Mouse (Mus musculus): ENCODE measurements at regions not wholly inside any gene's neighbourhood (a gene's known extent, or its start where the extent isn't known, plus 50 kb on each side); places are given as distances from the start of the nearest gene placed in this dataset.

DNA sequence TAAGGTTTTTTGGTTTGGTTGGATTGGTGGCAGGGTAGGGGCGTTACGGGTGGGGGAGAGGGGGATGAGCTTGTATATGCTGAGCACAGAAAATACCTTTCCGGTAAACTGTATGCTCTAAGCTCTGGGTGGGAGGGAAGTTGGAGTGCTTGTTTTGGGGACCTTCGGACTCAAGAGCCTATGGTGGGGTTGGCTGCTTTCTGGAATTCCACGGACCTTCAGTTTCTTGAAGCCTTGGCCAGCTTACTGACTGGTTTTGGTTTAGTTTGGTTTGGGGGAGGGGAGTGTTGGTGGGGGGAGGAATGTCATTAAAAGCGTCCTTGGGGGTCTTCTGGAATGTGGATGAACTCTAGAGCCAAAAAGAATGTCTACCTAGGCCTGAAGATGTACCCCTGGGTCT lies 59.6 kb upstream of the Hs6st1 start:
- ATAC-seq (replicated peaks; ENCODE audit: insufficient number of reproducible peaks, low FRiP score, low TSS enrichment, poor library complexity, severe bottlenecking) = no peak

DNA sequence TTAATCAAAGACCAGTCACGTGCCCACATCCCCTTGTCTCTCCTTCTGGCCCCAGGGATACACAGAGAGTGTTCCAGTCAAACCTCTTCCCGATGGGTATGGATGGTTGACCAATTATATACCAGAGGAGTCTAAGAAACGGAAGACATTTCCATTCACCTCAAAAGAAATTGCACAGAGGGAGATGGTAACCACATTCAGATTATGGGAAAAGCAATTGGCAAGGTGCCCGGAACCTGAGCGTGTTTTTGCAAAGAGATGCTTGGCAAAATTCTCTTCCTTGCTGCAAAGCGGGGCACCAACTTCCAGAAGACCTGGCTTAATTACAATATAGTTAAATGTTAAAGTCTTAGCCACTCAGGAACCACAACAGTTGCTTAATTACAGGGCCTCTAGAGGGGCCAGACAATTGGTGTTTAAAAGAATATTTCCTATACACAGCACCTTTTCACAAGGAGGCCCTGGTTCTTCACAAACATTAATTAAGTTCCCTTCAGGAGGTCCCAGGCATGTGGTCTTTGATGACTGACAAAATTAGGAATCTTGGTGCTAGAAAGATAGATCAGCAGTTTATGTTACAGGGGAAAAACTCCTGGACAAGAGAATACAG lies 59.1 kb upstream of the Hs6st1 start:
- ATAC-seq (replicated peaks; ENCODE audit: insufficient number of reproducible peaks, low FRiP score, low TSS enrichment, poor library complexity, severe bottlenecking) = no peak

- no peak for ATAC-seq (replicated peaks; ENCODE audit: insufficient number of reproducible peaks, low FRiP score, low TSS enrichment, poor library complexity, severe bottlenecking)
Observed at GRCm38 (mm10) chr1:36010151-36010550, 58.0 kb upstream of the Hs6st1 start.

GRCm38 (mm10) chr1:36010834-36011233 lies 57.4 kb upstream of the Hs6st1 start:
- ATAC-seq (replicated peaks; ENCODE audit: insufficient number of reproducible peaks, low FRiP score, low TSS enrichment, poor library complexity, severe bottlenecking) = no peak

DNA sequence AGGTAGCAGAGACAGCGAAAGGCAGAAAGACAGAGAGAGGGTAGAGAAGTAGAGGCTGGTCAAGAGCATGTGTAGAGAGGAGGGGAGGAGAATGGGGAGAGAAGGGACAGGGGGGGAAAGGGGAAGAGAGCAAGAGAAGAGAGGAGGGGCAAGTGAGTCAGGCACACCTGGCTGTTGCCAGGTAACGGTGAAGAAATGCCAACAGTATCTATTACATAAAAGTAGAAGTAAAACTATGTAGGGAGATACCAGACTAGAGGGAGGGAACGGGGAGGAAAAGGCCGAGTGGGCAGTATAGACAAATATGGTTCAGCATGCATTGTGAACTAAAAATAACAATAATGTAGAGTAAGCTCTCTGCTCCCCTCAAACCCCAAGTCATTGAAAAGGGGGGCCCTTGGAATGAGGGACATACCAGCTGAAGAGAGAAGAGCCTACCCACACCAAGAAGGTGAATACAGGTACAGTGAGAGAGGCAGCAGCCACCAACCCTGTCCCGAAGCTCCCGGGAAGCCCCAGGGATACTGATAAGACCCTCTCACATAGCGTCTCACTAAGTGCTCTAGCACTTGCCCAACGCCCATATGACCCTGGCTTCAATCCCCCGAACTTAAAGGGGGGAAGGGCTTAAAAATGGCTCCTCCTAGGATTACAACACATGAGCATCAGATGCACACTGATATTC lies 56.0 kb upstream of the Hs6st1 start:
- no peak for ATAC-seq (replicated peaks; ENCODE audit: insufficient number of reproducible peaks, low FRiP score, low TSS enrichment, poor library complexity, severe bottlenecking)

GRCm38 (mm10) chr1:36013823-36014341 lies 54.3 kb upstream of the Hs6st1 start:
- ATAC-seq (replicated peaks; ENCODE audit: insufficient number of reproducible peaks, low FRiP score, low TSS enrichment, poor library complexity, severe bottlenecking) = no peak

GRCm38 (mm10) chr1:36014372-36014771 lies 53.8 kb upstream of the Hs6st1 start:
- no peak for ATAC-seq (replicated peaks; ENCODE audit: insufficient number of reproducible peaks, low FRiP score, low TSS enrichment, poor library complexity, severe bottlenecking)

DNA sequence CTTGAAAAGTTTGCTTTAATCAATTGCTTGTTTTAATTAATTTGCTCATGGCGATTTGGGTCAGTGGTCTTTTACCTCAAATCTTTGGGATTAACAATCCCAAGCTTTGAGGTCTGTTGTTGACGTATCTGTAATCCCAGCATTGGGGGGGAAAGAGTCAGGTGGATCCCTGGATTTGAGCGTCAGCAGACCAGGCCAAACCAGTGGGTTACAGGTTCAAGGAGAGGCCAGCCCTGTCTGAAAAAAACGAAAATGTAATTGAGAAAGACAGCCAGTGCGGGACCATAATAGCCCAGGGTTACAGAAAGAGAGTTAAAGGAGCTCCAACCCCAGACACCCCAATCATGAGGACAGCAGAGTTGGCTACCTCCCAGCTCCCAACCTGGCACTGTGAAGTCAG lies 53.0 kb upstream of the Hs6st1 start:
- no peak for ATAC-seq (replicated peaks; ENCODE audit: insufficient number of reproducible peaks, low FRiP score, low TSS enrichment, poor library complexity, severe bottlenecking)

- ATAC-seq (replicated peaks; ENCODE audit: insufficient number of reproducible peaks, low FRiP score, low TSS enrichment, poor library complexity, severe bottlenecking) = no peak
Observed at GRCm38 (mm10) chr1:36016566-36016965, 51.6 kb upstream of the Hs6st1 start.

DNA sequence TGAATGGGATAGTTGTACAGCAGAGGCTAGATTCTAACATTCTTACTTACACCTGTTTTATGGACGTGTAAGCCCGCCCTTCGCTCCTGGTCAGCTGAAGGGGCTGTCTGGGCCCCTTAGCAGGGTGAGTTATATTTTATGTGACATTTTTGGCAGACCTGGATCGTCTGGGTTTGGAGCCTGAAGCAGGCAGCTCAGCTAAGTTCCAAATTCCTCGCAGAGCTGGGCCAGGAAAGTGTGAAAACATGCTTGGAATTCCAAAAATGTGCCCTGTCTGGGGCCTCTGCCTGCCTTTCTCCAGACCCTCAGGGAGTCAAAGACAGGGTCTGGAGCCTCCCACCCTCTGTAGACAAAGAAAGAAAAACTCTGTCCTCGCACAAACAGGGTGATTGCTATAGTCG lies 51.1 kb upstream of the Hs6st1 start:
- no peak for ATAC-seq (replicated peaks; ENCODE audit: insufficient number of reproducible peaks, low FRiP score, low TSS enrichment, poor library complexity, severe bottlenecking)

DNA sequence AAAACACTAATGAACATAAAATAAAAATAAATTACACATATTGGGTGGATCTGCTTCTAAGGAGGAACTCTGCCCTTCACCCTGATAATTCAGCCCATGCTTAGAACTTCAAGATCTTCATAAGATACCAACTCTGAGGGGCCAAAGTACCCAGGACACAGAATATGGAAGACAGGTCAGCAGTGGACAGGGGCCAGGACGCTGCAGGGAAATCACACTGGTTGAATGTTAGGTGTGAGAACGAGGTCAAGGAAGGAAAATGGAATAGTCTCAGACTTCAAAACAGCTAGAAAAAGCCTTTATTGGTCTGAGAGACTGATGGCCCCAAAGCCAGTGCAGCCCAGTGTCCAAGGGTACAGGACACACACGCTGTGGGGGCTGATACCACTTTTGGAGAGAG lies 50.5 kb upstream of the Hs6st1 start:
- ATAC-seq (replicated peaks; ENCODE audit: insufficient number of reproducible peaks, low FRiP score, low TSS enrichment, poor library complexity, severe bottlenecking) = no peak

Measured in monocyte, adult 5-6 weeks (primary cell).